Mouse (Mus musculus): ENCODE results near the gene Gpc6.

GRCm38 (mm10) chr14:117146665-117147064 lies 221.6 kb downstream of the Gpc6 start:
- TF ChIP-seq CTCF (IDR thresholded peaks at IDR 0.05; ENCODE audit: low read depth, low read length) (no peak), POLR2A (IDR thresholded peaks at IDR 0.05; ENCODE audit: borderline replicate concordance, low read depth, low read length) (no peak)

All from bone marrow macrophage, adult 2 months (primary cell).